Mouse (Mus musculus) neural tube, embryonic 11.5 days (tissue): ENCODE results near the gene Dlg3. TPM values are rescaled to one million over a fixed set of nuclear protein-coding genes. Genes with fewer than 3 reads are reported as not detected.

Experiments used
- ATAC-seq: fragments of 200-750 bp; cut with Nextera tagmentation; 2 replicates; pipeline ENCODE4 v1.8.0; 2017; ENCODE audit warnings: moderate number of reproducible peaks, mild to moderate bottlenecking, moderate TSS enrichment, moderate library complexity; ENCODE audit not compliant: insufficient read depth, low FRiP score, low TSS enrichment
- DNase-seq: peaks from one replicate; pipeline ENCODE4 v3.0.0-alpha.2; 2015; ENCODE audit warnings: low spot score
- H3K27ac ChIP-seq: fragments of 300-500 bp; sonication (generic); 2 replicates; pipeline ENCODE4 v1.5.1; 2014; ENCODE audit warnings: low read depth, mild to moderate bottlenecking, low read length
- H3K27me3 ChIP-seq: fragments of 300-500 bp; sonication (generic); 2 replicates; pipeline ENCODE4 v1.6.1; 2014; ENCODE audit warnings: mild to moderate bottlenecking, low read length, mixed read lengths; ENCODE audit not compliant: control insufficient read depth, insufficient read depth
- H3K36me3 ChIP-seq: fragments of 300-500 bp; sonication (generic); 2 replicates; pipeline ENCODE4 v1.6.1; 2014; ENCODE audit warnings: mild to moderate bottlenecking, low read length, moderate library complexity, mixed read lengths; ENCODE audit not compliant: control insufficient read depth, insufficient read depth
- H3K4me1 ChIP-seq: fragments of 300-500 bp; sonication (generic); 2 replicates; pipeline ENCODE4 v1.6.1; 2014; ENCODE audit warnings: low read length, mixed read lengths; ENCODE audit not compliant: control insufficient read depth, insufficient read depth
- H3K4me2 ChIP-seq: fragments of 300-500 bp; sonication (generic); 2 replicates; pipeline ENCODE4 v1.6.1; 2014; ENCODE audit warnings: low read depth, mild to moderate bottlenecking, moderate library complexity
- H3K4me3 ChIP-seq: fragments of 300-500 bp; sonication (generic); 2 replicates; pipeline ENCODE4 v1.5.1; 2014; ENCODE audit warnings: low read depth, low read length
- H3K9ac ChIP-seq: fragments of 300-500 bp; sonication (generic); 2 replicates; pipeline ENCODE4 v1.6.1; 2014; ENCODE audit warnings: mild to moderate bottlenecking, low read length
- H3K9me3 ChIP-seq: fragments of 300-500 bp; sonication (generic); 2 replicates; pipeline ENCODE4 v1.6.1; 2016; ENCODE audit warnings: low read length; ENCODE audit not compliant: control insufficient read depth
- WGBS: fragments of 180-500 bp; shearing (Covaris S2); extraction: QIAGEN DNeasy Blood & Tissue Kit; methylation state at CpG from one replicate; pipeline ENCODE4 v1.1.7; 2014; 5-methylcytosine and 5-hydroxymethylcytosine counted together
- polyA plus RNA-seq: library from polyadenylated mRNA; unstranded; fragments of >200 nt; fragmentation: Nextera tagmentation; extraction: Ambion mirVana; gene quantifications from 2 replicates; pipeline ENCODE4 v1.2.1, GENCODE M21; 2014

Gene Dlg3
- polyA plus RNA-seq, 1 experiment from 2014 or later = 5.1 TPM

- no peak overlapping the region for H3K27ac ChIP-seq
- no peaks in the 10 kb centered on the region for H3K9me3 ChIP-seq
- H3K27me3 ChIP-seq = no peaks in the 10 kb centered on the region
- no peaks in the 10 kb centered on the region for H3K36me3 ChIP-seq
- no peak for ATAC-seq
- WGBS = 71% methylated on average over 6 of the region's 6 CpGs
- no peak overlapping the region for H3K9ac ChIP-seq
- H3K4me3 ChIP-seq = no peak overlapping the region
- H3K4me2 ChIP-seq = no peak overlapping the region
- peaks cover 2% of the 10 kb centered on the region; the same call in 1 of the 2 replicates for H3K4me1 ChIP-seq
- no peak for DNase-seq
These were observed 34.5 kb downstream of the Dlg3 start for GRCm38 (mm10) chrX:100802034-100802433.

GRCm38 (mm10) chrX:100811129-100811528, 43.6 kb downstream of the Dlg3 start:
- no peaks in the 10 kb centered on the region for H3K9me3 ChIP-seq
- WGBS = 92% methylated on average over 4 of the region's 4 CpGs
- H3K4me1 ChIP-seq = no peaks in the 10 kb centered on the region
- DNase-seq (no peak), ATAC-seq (no peak)
- H3K9ac ChIP-seq = no peak overlapping the region
- H3K27me3 ChIP-seq = no peaks in the 10 kb centered on the region
- H3K27ac ChIP-seq = no peak overlapping the region
- H3K4me2 ChIP-seq = no peak overlapping the region
- H3K4me3 ChIP-seq = no peak overlapping the region
- H3K36me3 ChIP-seq = no peaks in the 10 kb centered on the region; the same call in 1 of the 2 replicates

DNA sequence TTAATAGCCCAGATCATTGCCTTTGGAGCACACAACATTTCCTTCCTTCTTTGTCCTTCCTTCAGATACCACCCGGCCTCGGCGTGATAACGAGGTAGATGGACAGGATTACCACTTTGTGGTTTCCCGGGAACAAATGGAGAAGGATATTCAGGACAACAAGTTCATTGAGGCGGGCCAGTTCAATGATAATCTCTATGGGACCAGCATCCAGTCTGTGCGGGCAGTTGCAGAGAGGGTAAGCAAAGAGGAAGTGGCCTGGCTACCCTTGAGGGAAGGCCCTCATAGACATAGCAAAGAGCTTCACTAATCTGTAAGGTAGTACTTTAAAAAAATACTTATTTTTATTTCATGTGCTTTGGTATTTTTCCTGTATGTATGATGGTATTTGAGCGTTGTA, 46.6 kb downstream of the Dlg3 start:
- no peaks in the 10 kb centered on the region for H3K36me3 ChIP-seq
- H3K4me1 ChIP-seq = no peaks in the 10 kb centered on the region
- DNase-seq (no peak), ATAC-seq (no peak)
- H3K4me3 ChIP-seq = no peak overlapping the region
- H3K4me2 ChIP-seq = no peak overlapping the region
- H3K27ac ChIP-seq = no peak overlapping the region
- no peaks in the 10 kb centered on the region for H3K9me3 ChIP-seq
- WGBS = 94% methylated on average over 8 of the region's 8 CpGs
- H3K9ac ChIP-seq = no peak overlapping the region
- no peaks in the 10 kb centered on the region for H3K27me3 ChIP-seq

DNA sequence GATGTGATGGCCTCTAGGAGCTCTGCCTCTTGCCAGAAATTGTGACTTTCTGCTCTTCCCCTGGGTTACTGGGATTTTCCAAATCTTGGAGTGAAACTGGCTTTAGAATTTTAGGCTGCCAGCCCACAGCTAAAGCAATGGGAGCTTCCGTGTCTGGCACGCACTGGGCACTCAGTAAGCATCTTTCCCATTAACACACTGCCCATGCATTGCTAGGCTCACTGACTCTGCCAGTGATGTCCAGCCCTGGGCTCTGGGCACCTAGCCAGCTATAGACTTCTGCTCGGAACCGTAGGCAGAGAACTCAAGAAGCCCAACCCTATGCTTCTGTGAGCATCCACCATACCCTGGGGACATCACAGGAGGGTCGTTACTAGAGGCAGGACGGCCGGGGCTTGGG, 48.2 kb downstream of the Dlg3 start:
- WGBS = 83% methylated on average over 7 of the region's 7 CpGs
- Histone ChIP-seq H3K27me3 (no peaks in the 10 kb centered on the region), H3K9ac (no peak overlapping the region), H3K4me1 (no peaks in the 10 kb centered on the region), H3K4me2 (no peak overlapping the region), H3K4me3 (no peak overlapping the region), H3K36me3 (no peaks in the 10 kb centered on the region), H3K9me3 (no peaks in the 10 kb centered on the region), H3K27ac (no peak overlapping the region)
- DNase-seq (no peak), ATAC-seq (no peak)

GRCm38 (mm10) chrX:100818681-100819080, 51.2 kb downstream of the Dlg3 start:
- no peaks in the 10 kb centered on the region for H3K36me3 ChIP-seq
- WGBS = 80% methylated on average over 9 of the region's 9 CpGs
- no peak overlapping the region for H3K4me2 ChIP-seq
- H3K27ac ChIP-seq = no peak overlapping the region
- DNase-seq (no peak), ATAC-seq (no peak)
- no peaks in the 10 kb centered on the region for H3K27me3 ChIP-seq
- no peak overlapping the region for H3K4me3 ChIP-seq
- no peaks in the 10 kb centered on the region for H3K4me1 ChIP-seq
- H3K9ac ChIP-seq = no peak overlapping the region
- H3K9me3 ChIP-seq = no peaks in the 10 kb centered on the region

- Histone ChIP-seq H3K9ac (no peak overlapping the region), H3K27me3 (no peaks in the 10 kb centered on the region), H3K4me3 (no peak overlapping the region), H3K27ac (no peak overlapping the region), H3K4me2 (no peak overlapping the region), H3K9me3 (no peaks in the 10 kb centered on the region), H3K36me3 (no peaks in the 10 kb centered on the region), H3K4me1 (no peaks in the 10 kb centered on the region)
- ATAC-seq = peak; percentile 78; the same call in 1 of the 2 replicates
- 63% methylated on average over 1 of the region's 1 CpGs for WGBS
- no peak for DNase-seq
These were observed 53.6 kb downstream of the Dlg3 start for GRCm38 (mm10) chrX:100821149-100821548.

DNA sequence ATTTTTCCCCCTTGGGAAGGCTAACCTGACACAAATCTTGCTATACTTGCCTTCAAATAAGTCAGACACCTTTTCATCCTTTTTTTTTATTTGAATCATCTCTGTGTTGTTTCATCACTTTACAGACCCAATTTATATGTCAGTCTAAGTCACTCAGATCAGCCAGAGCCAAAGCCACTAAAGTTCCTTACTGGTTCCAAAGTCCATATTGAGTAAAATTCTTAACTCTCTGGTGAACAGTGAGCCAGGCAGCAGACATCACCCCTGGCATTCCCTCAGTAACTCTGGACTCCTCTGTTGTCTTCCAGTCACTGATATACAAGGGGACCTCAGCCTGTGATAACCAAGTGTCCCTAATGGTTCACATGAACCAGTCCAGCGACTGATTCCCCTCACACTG, 58.0 kb downstream of the Dlg3 start:
- H3K27me3 ChIP-seq = no peaks in the 10 kb centered on the region
- H3K36me3 ChIP-seq = no peaks in the 10 kb centered on the region
- H3K4me1 ChIP-seq = no peaks in the 10 kb centered on the region
- WGBS = 77% methylated on average over 1 of the region's 1 CpGs
- H3K4me3 ChIP-seq = no peak overlapping the region
- no peak overlapping the region for H3K9ac ChIP-seq
- no peaks in the 10 kb centered on the region for H3K9me3 ChIP-seq
- H3K4me2 ChIP-seq = no peak overlapping the region
- no peak overlapping the region for H3K27ac ChIP-seq
- ATAC-seq (no peak), DNase-seq (no peak)

DNA sequence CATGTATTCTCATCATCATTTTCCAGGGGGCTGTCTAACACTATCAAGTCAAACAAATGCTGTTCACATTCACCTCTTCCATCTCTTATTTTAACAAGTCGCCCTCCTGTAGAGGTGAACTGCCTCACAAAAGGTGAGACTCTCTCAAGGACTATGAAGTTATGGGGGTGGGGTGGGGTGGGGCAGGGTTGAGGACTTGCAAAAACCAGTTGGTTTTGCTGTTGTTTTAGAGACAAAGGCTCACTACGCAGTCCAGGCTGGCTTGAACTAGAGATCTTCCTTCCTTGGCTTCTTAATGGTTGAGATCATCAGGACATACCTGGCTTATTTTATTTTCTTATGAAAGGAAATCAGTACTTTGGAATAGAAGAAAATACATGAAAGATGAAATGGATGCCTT, 65.3 kb downstream of the Dlg3 start:
- no peak for DNase-seq

GRCm38 (mm10) chrX:100839211-100839610, 71.7 kb downstream of the Dlg3 start:
- Histone ChIP-seq H3K36me3 (no peaks in the 10 kb centered on the region), H3K27ac (no peak overlapping the region), H3K27me3 (no peaks in the 10 kb centered on the region), H3K9ac (no peak overlapping the region), H3K4me1 (no peaks in the 10 kb centered on the region), H3K9me3 (no peaks in the 10 kb centered on the region), H3K4me3 (no peak overlapping the region), H3K4me2 (no peak overlapping the region)
- ATAC-seq (no peak), DNase-seq (no peak)

More for the DNA sequence above, 65.3 kb downstream of the Dlg3 start:
- no peak for ATAC-seq
- H3K4me2 ChIP-seq = no peak overlapping the region
- H3K4me1 ChIP-seq = no peaks in the 10 kb centered on the region
- no peaks in the 10 kb centered on the region for H3K9me3 ChIP-seq
- 79% methylated on average over 2 of the region's 2 CpGs for whole genome bisulfite sequencing
- no peaks in the 10 kb centered on the region for H3K36me3 ChIP-seq
- no peak overlapping the region for H3K9ac ChIP-seq
- H3K27me3 ChIP-seq = no peaks in the 10 kb centered on the region
- H3K27ac ChIP-seq = no peak overlapping the region
- H3K4me3 ChIP-seq = no peak overlapping the region
